Mouse (Mus musculus) embryonic facial prominence, embryonic 12.5 days (tissue): ENCODE measurements around the gene Zfp367. TPM values are rescaled to one million over a fixed set of nuclear protein-coding genes. Genes with fewer than 3 reads are reported as not detected.

Experiments
- ATAC-seq: fragments of 200-750 bp; cut with Nextera tagmentation; 2 replicates; pipeline ENCODE4 v1.8.0; 2017; ENCODE audit not compliant: insufficient number of reproducible peaks, insufficient read depth, low FRiP score, low TSS enrichment
- H3K27ac ChIP-seq: fragments of 300-500 bp; sonication (generic); 2 replicates; pipeline ENCODE4 v1.5.1; 2016; ENCODE audit warnings: mild to moderate bottlenecking
- H3K27me3 ChIP-seq: fragments of 300-500 bp; sonication (generic); 2 replicates; pipeline ENCODE4 v1.6.1; 2016; ENCODE audit warnings: mild to moderate bottlenecking, moderate library complexity
- H3K36me3 ChIP-seq: fragments of 300-500 bp; sonication (generic); 2 replicates; pipeline ENCODE4 v1.6.1; 2016; ENCODE audit warnings: mild to moderate bottlenecking
- H3K4me1 ChIP-seq: fragments of 300-500 bp; sonication (generic); 2 replicates; pipeline ENCODE4 v1.6.1; 2016
- H3K4me2 ChIP-seq: fragments of 300-500 bp; sonication (generic); replicated peaks from 2 replicates; pipeline ENCODE4 v1.6.1; 2016; ENCODE audit warnings: mild to moderate bottlenecking, moderate library complexity
- H3K4me3 ChIP-seq: fragments of 300-500 bp; sonication (generic); 2 replicates; pipeline ENCODE4 v1.5.1; 2016; ENCODE audit warnings: mild to moderate bottlenecking
- H3K9ac ChIP-seq: fragments of 300-500 bp; sonication (generic); 2 replicates; pipeline ENCODE4 v1.6.1; 2016; ENCODE audit warnings: mild to moderate bottlenecking, moderate library complexity
- H3K9me3 ChIP-seq: fragments of 300-500 bp; sonication (generic); 2 replicates; pipeline ENCODE4 v1.6.1; 2016; ENCODE audit warnings: mild to moderate bottlenecking, moderate library complexity
- WGBS: fragments of 180-500 bp; shearing (Covaris S2); methylation state at CpG from one replicate; pipeline ENCODE4 v1.1.7; 2016; 5-methylcytosine and 5-hydroxymethylcytosine counted together
- polyA plus RNA-seq: library from polyadenylated mRNA; unstranded; fragments of >200 nt; fragmentation: Nextera tagmentation; extraction: Ambion mirVana; gene quantifications from 2 replicates; pipeline ENCODE4 v1.2.1, GENCODE M21; 2016

Zfp367 gene
- polyA plus RNA-seq, 1 experiment from 2014 or later = 19.1 TPM

GRCm38 (mm10) chr13:64180300-64180699 lies 27.3 kb upstream of the Zfp367 start:
- Histone ChIP-seq H3K36me3 (peaks cover 34% of the 10 kb centered on the region), H3K4me1 (no peaks in the 10 kb centered on the region), H3K27me3 (no peaks in the 10 kb centered on the region), H3K4me3 (no peak overlapping the region), H3K4me2 (no peak overlapping the region), H3K27ac (no peak overlapping the region), H3K9ac (no peak overlapping the region), H3K9me3 (no peaks in the 10 kb centered on the region)
- WGBS = 84% methylated on average over 4 of the region's 4 CpGs
- no peak for ATAC-seq

- peaks cover 32% of the 10 kb centered on the region for H3K36me3 ChIP-seq
Observed at GRCm38 (mm10) chr13:64178746-64179652, 26.0 kb upstream of the Zfp367 start.

GRCm38 (mm10) chr13:64178000-64178399 lies 25.0 kb upstream of the Zfp367 start:
- no peak for ATAC-seq
- peaks cover 39% of the 10 kb centered on the region for H3K36me3 ChIP-seq
- 68% methylated on average over 7 of the region's 7 CpGs for WGBS

More at GRCm38 (mm10) chr13:64178746-64179652, 26.0 kb upstream of the Zfp367 start:
- WGBS = 71% methylated on average over 13 of the region's 13 CpGs
- H3K9ac ChIP-seq = no peak overlapping the region
- ATAC-seq = no peak
- no peak overlapping the region for H3K4me2 ChIP-seq
- no peak overlapping the region for H3K27ac ChIP-seq
- no peaks in the 10 kb centered on the region for H3K9me3 ChIP-seq
- H3K4me3 ChIP-seq = no peak overlapping the region
- no peaks in the 10 kb centered on the region for H3K4me1 ChIP-seq
- no peaks in the 10 kb centered on the region for H3K27me3 ChIP-seq

GRCm38 (mm10) chr13:64169746-64170145 lies 16.7 kb upstream of the Zfp367 start:
- Histone ChIP-seq H3K4me1 (no peaks in the 10 kb centered on the region), H3K9me3 (peaks cover 63% of the 10 kb centered on the region), H3K4me2 (no peak overlapping the region), H3K27ac (no peak overlapping the region), H3K9ac (no peak overlapping the region), H3K36me3 (peaks cover 67% of the 10 kb centered on the region), H3K4me3 (no peak overlapping the region), H3K27me3 (no peaks in the 10 kb centered on the region)
- WGBS = 97% methylated on average over 25 of the region's 25 CpGs
- no peak for ATAC-seq

More at GRCm38 (mm10) chr13:64178000-64178399, 25.0 kb upstream of the Zfp367 start:
- Histone ChIP-seq H3K27me3 (no peaks in the 10 kb centered on the region), H3K4me3 (no peak overlapping the region), H3K9ac (no peak overlapping the region), H3K4me1 (no peaks in the 10 kb centered on the region), H3K9me3 (peaks cover 3% of the 10 kb centered on the region; the same call in 1 of the 2 replicates), H3K4me2 (no peak overlapping the region), H3K27ac (no peak overlapping the region)

GRCm38 (mm10) chr13:64163147-64163715 lies 10.2 kb upstream of the Zfp367 start:
- peaks cover 13% of the 10 kb centered on the region for H3K9me3 ChIP-seq
- H3K4me2 ChIP-seq = peak overlapping the region; percentile 97
- peaks cover 10% of the 10 kb centered on the region; the same call in 1 of the 2 replicates for H3K36me3 ChIP-seq
- H3K4me1 ChIP-seq = peaks cover 7% of the 10 kb centered on the region
- no peaks in the 10 kb centered on the region for H3K27me3 ChIP-seq
- peak overlapping the region; percentile 76 for H3K4me3 ChIP-seq
- 26% methylated on average over 13 of the region's 13 CpGs for WGBS
- H3K27ac ChIP-seq = no peak overlapping the region
- H3K9ac ChIP-seq = peak overlapping the region; percentile 86; the same call in 1 of the 2 replicates
- no peak for ATAC-seq

- Histone ChIP-seq H3K4me2 (peak overlapping the region; percentile 97), H3K9ac (peak overlapping the region; percentile 86), H3K4me3 (peak overlapping the region; percentile 76), H3K27me3 (no peaks in the 10 kb centered on the region), H3K4me1 (peaks cover 7% of the 10 kb centered on the region), H3K36me3 (peaks cover 9% of the 10 kb centered on the region; the same call in 1 of the 2 replicates), H3K27ac (no peak overlapping the region), H3K9me3 (peaks cover 11% of the 10 kb centered on the region)
- WGBS = 0% methylated on average over 14 of the region's 14 CpGs
- no peak for ATAC-seq
Observed at GRCm38 (mm10) chr13:64162626-64163025, 9.6 kb upstream of the Zfp367 start.

GRCm38 (mm10) chr13:64161916-64162611 lies 9.1 kb upstream of the Zfp367 start:
- WGBS = under 1% methylated on average over 71 of the region's 71 CpGs
- peak overlapping the region; percentile 86 for H3K9ac ChIP-seq
- ATAC-seq = peak; percentile 42; the same call in 1 of the 2 replicates
- peaks cover 5% of the 10 kb centered on the region; the same call in 1 of the 2 replicates for H3K36me3 ChIP-seq
- H3K27ac ChIP-seq = peak overlapping the region; percentile 72
- peak overlapping the region; percentile 97 for H3K4me2 ChIP-seq
- peaks cover 7% of the 10 kb centered on the region for H3K4me1 ChIP-seq
- peaks cover 6% of the 10 kb centered on the region for H3K9me3 ChIP-seq
- H3K27me3 ChIP-seq = no peaks in the 10 kb centered on the region
- peak overlapping the region; percentile 76 for H3K4me3 ChIP-seq

GRCm38 (mm10) chr13:64161548-64161915 lies 8.5 kb upstream of the Zfp367 start, which contains the start of gene Habp4:
Gene Habp4 (plus strand): TSS chr13:64161824.
- peak; percentile 99 for ATAC-seq
- Histone ChIP-seq H3K4me3 (peak within 1 kb of the TSS; percentile 76), H3K4me1 (peaks cover 7% of the 10 kb centered on the region), H3K9me3 (peaks cover under 1% of the 10 kb centered on the region), H3K27ac (peak within 1 kb of the TSS; percentile 72), H3K27me3 (no peaks in the 10 kb centered on the region), H3K9ac (peak within 1 kb of the TSS; percentile 86), H3K4me2 (peak within 1 kb of the TSS; percentile 97), H3K36me3 (peaks cover 5% of the 10 kb centered on the region; the same call in 1 of the 2 replicates)
- 0% methylated on average over 25 of the region's 31 CpGs for WGBS

GRCm38 (mm10) chr13:64156966-64157365 lies 4.0 kb upstream of the Zfp367 start:
- Histone ChIP-seq H3K4me3 (no peak overlapping the region), H3K4me2 (no peak overlapping the region), H3K27me3 (no peaks in the 10 kb centered on the region), H3K9ac (no peak overlapping the region), H3K9me3 (no peaks in the 10 kb centered on the region), H3K27ac (no peak overlapping the region), H3K36me3 (no peaks in the 10 kb centered on the region), H3K4me1 (no peaks in the 10 kb centered on the region; the same call in 1 of the 2 replicates)
- no peak for ATAC-seq

- 18% methylated on average over 1 of the region's 1 CpGs for WGBS
- Histone ChIP-seq H3K4me1 (peaks cover 10% of the 10 kb centered on the region), H3K9me3 (no peaks in the 10 kb centered on the region), H3K27ac (no peak overlapping the region), H3K36me3 (no peaks in the 10 kb centered on the region), H3K4me3 (no peak overlapping the region), H3K4me2 (no peak overlapping the region), H3K9ac (no peak overlapping the region), H3K27me3 (no peaks in the 10 kb centered on the region)
- no peak for ATAC-seq
Observed at GRCm38 (mm10) chr13:64155171-64155571, 2.2 kb upstream of the Zfp367 start.

- H3K27ac ChIP-seq = no peak overlapping the region
- no peak for ATAC-seq
- WGBS = 51% methylated on average over 2 of the region's 2 CpGs
- no peak overlapping the region for H3K4me2 ChIP-seq
- no peaks in the 10 kb centered on the region for H3K27me3 ChIP-seq
- H3K36me3 ChIP-seq = no peaks in the 10 kb centered on the region
- no peak overlapping the region for H3K9ac ChIP-seq
- no peak overlapping the region for H3K4me3 ChIP-seq
- no peaks in the 10 kb centered on the region for H3K9me3 ChIP-seq
- peaks cover 10% of the 10 kb centered on the region for H3K4me1 ChIP-seq
Observed at GRCm38 (mm10) chr13:64154651-64155050, 1.6 kb upstream of the Zfp367 start.
